Mouse (Mus musculus) limb, embryonic 11.5 days (tissue): ENCODE measurements around the gene Ptcd3. TPM values are rescaled to one million over a fixed set of nuclear protein-coding genes. Genes with fewer than 3 reads are reported as not detected.
"Not testable (repeated sequence)": the region's sequence is repeated elsewhere in the genome, so short reads cannot be mapped to it uniquely, and the experiment has no call there.

ENCODE experiments used
- ATAC-seq: fragments of 200-750 bp; cut with Nextera tagmentation; 2 replicates; pipeline ENCODE4 v1.8.0; 2017; ENCODE audit warnings: low read depth; ENCODE audit not compliant: insufficient number of reproducible peaks, low FRiP score, low TSS enrichment
- DNase-seq: peaks from one replicate; pipeline ENCODE4 v3.0.0-alpha.2; 2015; ENCODE audit warnings: low spot score
- H3K27ac ChIP-seq: fragments of 300-500 bp; sonication (generic); replicated peaks from 2 replicates; pipeline ENCODE4 v1.5.1; 2014; ENCODE audit warnings: low read depth, mild to moderate bottlenecking, low read length
- H3K27me3 ChIP-seq: fragments of 300-500 bp; sonication (generic); 2 replicates; pipeline ENCODE4 v1.6.1; 2014; ENCODE audit warnings: mild to moderate bottlenecking, low read length, mixed read lengths; ENCODE audit not compliant: control insufficient read depth, insufficient read depth
- H3K36me3 ChIP-seq: fragments of 300-500 bp; sonication (generic); 2 replicates; pipeline ENCODE4 v1.6.1; 2014; ENCODE audit warnings: mild to moderate bottlenecking, low read length, moderate library complexity, mixed read lengths; ENCODE audit not compliant: control insufficient read depth, insufficient read depth
- H3K4me1 ChIP-seq: fragments of 300-500 bp; sonication (generic); 2 replicates; pipeline ENCODE4 v1.6.1; 2014; ENCODE audit warnings: low read length, mixed read lengths; ENCODE audit not compliant: control insufficient read depth, insufficient read depth
- H3K4me2 ChIP-seq: fragments of 300-500 bp; sonication (generic); 2 replicates; pipeline ENCODE4 v1.6.1; 2014; ENCODE audit warnings: low read depth, mild to moderate bottlenecking, moderate library complexity; ENCODE audit not compliant: severe bottlenecking
- H3K4me3 ChIP-seq: fragments of 300-500 bp; sonication (generic); 2 replicates; pipeline ENCODE4 v1.5.1; 2014; ENCODE audit warnings: low read depth, low read length
- H3K9ac ChIP-seq: fragments of 300-500 bp; sonication (generic); 2 replicates; pipeline ENCODE4 v1.6.1; 2014; ENCODE audit warnings: mild to moderate bottlenecking, low read length
- H3K9me3 ChIP-seq: fragments of 300-500 bp; sonication (generic); 2 replicates; pipeline ENCODE4 v1.6.1; 2016; ENCODE audit warnings: low read length; ENCODE audit not compliant: control insufficient read depth
- WGBS: fragments of 180-500 bp; shearing (Covaris S2); extraction: QIAGEN DNeasy Blood & Tissue Kit; methylation state at CpG from one replicate; pipeline ENCODE4 v1.1.7; 2014; 5-methylcytosine and 5-hydroxymethylcytosine counted together
- polyA plus RNA-seq: library from polyadenylated mRNA; unstranded; fragments of >200 nt; fragmentation: Nextera tagmentation; extraction: Ambion mirVana; gene quantifications from 2 replicates; pipeline ENCODE4 v1.2.1, GENCODE M21; 2014

Ptcd3 gene
- polyA plus RNA-seq, 1 experiment from 2014 or later: 138 TPM

DNA sequence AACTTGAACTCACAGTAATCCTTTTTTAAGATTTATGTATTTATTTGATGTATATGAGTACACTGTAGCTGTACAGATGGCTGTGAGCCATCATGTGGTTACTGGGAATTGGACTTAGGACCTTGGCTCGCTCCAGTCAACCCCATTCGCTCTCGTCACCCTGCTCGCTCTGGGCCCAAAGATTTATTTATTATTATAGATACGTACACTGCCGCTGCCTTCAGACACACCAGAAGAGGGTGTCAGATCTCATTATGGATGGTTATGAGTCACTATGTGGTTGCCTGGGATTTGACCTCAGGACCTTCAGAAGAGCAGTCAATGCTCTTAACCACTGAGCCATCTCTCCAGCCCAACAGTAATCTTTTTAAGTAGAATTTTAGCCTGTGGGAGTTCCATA lies 61.6 kb downstream of the Ptcd3 start:
- H3K9ac ChIP-seq, H3K27ac ChIP-seq, H3K4me3 ChIP-seq, ATAC-seq, H3K27me3 ChIP-seq, H3K4me2 ChIP-seq, H3K4me1 ChIP-seq, H3K36me3 ChIP-seq, DNase-seq, H3K9me3 ChIP-seq: not testable (repeated sequence)
- WGBS: 95% methylated on average over 6 of the region's 6 CpGs

DNA sequence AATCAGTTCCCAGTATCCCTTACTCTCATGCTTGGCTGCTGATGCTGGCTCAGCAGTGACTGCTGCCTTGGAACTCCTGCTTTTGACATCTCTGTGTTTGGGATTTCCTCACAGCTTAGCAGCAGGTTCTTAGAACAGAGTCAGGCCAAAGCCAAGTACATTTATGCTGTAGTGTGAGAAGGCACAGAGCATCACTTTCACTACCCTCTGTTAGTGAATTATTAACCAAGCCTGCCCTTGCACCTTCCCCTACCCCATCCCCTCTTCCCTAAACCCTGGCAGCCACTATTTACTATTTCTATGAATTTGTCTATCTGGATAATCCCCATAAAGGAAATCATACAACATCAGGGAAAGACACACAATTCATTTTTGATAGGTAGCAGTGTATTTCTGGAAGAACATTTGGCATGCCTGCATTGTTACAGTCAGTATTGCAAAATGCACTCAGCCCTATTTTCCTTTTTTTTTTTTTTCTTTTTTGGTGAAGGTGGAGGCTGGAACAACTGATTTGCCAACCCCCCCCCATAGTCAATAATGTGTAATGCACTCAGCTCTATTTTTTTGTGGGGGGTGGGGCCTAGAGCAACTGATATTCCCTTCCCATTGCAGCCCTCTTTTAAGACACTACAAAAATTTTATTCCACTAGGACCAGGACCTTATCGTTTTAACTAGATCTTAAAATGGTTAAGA lies 67.8 kb downstream of the Ptcd3 start:
- Histone ChIP-seq H3K4me2 (no peak overlapping the region), H3K36me3 (peaks cover 3% of the 10 kb centered on the region), H3K27me3 (no peaks in the 10 kb centered on the region), H3K4me3 (no peak overlapping the region), H3K27ac (no peak overlapping the region), H3K4me1 (no peaks in the 10 kb centered on the region), H3K9ac (no peak overlapping the region), H3K9me3 (no peaks in the 10 kb centered on the region)
- DNase-seq: no peak
- WGBS: 96% methylated on average over 1 of the region's 1 CpGs
- no peak for ATAC-seq

DNA sequence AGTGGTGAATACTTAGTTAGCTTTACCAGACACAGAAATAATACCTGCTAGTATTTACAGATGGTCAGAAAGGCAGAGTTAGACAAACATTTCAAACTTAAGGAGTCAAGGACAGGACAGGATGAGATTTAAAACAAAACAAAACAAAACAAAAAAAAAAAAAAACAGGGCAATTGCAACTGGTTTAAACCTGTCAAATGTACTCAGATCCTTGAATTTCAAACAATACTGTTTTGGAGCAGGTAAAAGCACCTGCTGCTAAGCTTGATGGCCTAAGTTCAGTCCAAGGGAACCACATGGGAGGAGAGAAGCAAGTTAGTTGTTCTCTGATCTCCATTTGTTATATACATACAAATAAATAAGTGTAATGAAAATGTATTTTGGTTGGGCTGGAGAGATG lies 68.7 kb downstream of the Ptcd3 start:
- H3K9me3 ChIP-seq: no peaks in the 10 kb centered on the region
- peaks cover 3% of the 10 kb centered on the region for H3K36me3 ChIP-seq
- no peak for ATAC-seq
- no peak overlapping the region for H3K4me3 ChIP-seq
- no peaks in the 10 kb centered on the region for H3K4me1 ChIP-seq
- H3K27ac ChIP-seq: no peak overlapping the region
- no peaks in the 10 kb centered on the region for H3K27me3 ChIP-seq
- H3K9ac ChIP-seq: no peak overlapping the region
- DNase-seq: no peak
- H3K4me2 ChIP-seq: no peak overlapping the region

DNA sequence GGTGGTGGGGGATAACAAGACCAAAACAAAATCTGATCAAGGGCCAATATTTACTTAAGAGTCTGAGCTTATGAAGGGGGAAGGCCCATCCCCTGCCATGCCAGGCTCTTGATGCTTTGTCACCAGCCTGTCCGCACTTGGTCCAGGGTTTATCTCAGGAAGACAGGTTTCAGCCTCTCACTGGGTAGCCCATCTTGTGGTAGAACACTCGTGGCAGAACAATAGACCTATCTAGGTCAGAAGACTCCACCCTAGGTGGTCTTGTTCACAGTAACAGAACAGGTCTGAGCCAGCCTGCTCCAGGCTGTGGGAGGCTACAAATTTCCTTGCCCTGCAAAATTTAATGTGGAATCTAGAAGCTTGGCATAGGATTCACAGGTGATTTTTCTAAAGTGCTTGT lies 71.7 kb downstream of the Ptcd3 start:
- no peak for DNase-seq
- no peak for ATAC-seq
- Histone ChIP-seq H3K9ac (no peak overlapping the region), H3K4me2 (no peak overlapping the region), H3K4me3 (no peak overlapping the region), H3K4me1 (peaks cover 5% of the 10 kb centered on the region), H3K9me3 (no peaks in the 10 kb centered on the region), H3K36me3 (peaks cover 3% of the 10 kb centered on the region), H3K27ac (no peak overlapping the region), H3K27me3 (no peaks in the 10 kb centered on the region)
- WGBS: 88% methylated on average over 2 of the region's 2 CpGs

DNA sequence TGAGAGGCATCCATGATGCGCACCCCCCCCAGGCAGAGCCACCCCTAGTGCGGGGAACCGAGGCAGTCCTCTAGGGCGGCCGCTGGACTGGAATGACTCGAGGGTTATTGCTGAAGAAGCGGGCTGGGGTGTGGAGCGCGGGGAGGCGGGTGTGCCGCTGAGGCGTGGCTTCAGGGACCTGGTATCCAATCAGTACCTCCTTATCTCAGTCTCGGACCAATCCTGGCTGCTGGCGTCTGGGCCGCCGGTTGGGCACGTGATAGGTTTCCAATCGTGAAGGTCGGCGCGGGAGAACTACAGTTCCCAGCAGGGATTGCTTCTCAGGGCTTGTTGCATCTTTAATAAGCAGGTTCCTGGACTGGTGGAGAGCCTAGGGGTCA lies 77.0 kb downstream of the Ptcd3 start:
- 0% methylated on average over 21 of the region's 21 CpGs for WGBS

DNA sequence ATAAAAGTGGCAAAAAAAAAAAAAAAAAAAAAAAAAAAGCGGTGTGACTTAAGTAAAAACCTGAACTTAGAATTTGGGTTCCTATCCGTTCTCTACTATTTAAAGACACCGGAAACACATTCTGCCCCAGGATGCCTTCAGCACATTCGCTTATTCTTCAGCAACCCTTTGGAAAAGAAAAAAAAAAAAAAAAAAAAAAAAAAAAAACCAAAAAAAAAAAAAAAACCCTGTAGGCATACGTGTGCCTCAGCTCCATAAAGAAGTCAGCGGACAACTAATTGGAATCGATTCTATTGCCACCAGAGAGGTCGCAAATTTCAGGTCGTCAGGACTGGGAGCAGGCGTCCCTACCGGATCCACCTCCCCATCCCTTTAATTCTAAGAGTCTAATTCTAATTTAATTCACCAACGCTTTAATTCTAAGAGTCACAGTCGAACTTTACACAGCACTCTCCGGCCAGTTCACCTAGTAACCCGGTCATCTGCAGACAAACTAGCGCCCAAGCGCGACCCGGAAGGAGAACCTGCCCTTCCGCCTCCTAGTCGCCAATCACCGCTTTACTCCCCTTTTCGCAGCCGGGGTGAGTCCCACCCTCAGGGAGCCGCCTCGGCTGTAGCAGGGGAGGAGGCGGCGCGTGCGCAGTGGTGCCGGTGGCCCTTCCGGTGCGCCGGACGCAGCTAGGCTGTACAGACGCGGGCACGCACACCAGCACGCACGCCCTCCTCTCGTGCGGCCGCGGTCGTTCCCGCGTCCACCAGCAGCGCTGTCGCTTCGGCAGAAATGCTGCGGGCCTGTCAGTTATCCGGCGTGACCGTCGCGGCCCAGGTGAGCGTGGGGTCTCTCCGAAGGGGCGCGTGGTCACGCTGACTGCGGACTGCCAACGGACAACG lies 77.6 kb downstream of the Ptcd3 start, which contains the start of gene Immt:
Gene Immt (plus strand): TSS at position 642 of the 891 bp plus-strand sequence.
- Histone ChIP-seq H3K9ac (peak within 1 kb of the TSS; percentile 86), H3K27ac (peak within 1 kb of the TSS; percentile 75), H3K27me3 (no peaks in the 10 kb centered on the region), H3K4me3 (peak within 1 kb of the TSS; percentile 80), H3K4me2 (peak within 1 kb of the TSS; percentile 64), H3K36me3 (no peaks in the 10 kb centered on the region; the same call in 1 of the 2 replicates), H3K4me1 (peaks cover 5% of the 10 kb centered on the region), H3K9me3 (no peaks in the 10 kb centered on the region)
- ATAC-seq (peak; percentile 99), DNase-seq (peak; percentile 97)
- under 1% methylated on average over 64 of the region's 64 CpGs for WGBS

More for the DNA sequence above, 77.0 kb downstream of the Ptcd3 start:
- ATAC-seq (peak; percentile 97), DNase-seq (peak; percentile 93)
- Histone ChIP-seq H3K4me1 (peaks cover 5% of the 10 kb centered on the region), H3K4me2 (peak overlapping the region; percentile 64), H3K27me3 (no peaks in the 10 kb centered on the region), H3K9me3 (no peaks in the 10 kb centered on the region), H3K4me3 (peak overlapping the region; percentile 80), H3K9ac (peak overlapping the region; percentile 86), H3K36me3 (no peaks in the 10 kb centered on the region; the same call in 1 of the 2 replicates), H3K27ac (peak overlapping the region; percentile 75)

Other genes with a start within 250 kb of the Ptcd3 start
- 8.1 and 8.9 TPM in 2 replicates for gene Reep1, start 201.2 kb downstream of the Ptcd3 start, polyA plus RNA-seq
- gene Mrpl35, start 81.8 kb downstream of the Ptcd3 start, polyA plus RNA-seq: 62.3 and 66.9 TPM in 2 replicates
- 208 and 213 TPM in 2 replicates for gene Immt, start 77.4 kb downstream of the Ptcd3 start, polyA plus RNA-seq
- gene Polr1a, start 303 bp upstream of the Ptcd3 start, polyA plus RNA-seq: 31.0 and 36.1 TPM in 2 replicates
- 27.8 and 33.0 TPM in 2 replicates for gene St3gal5, start 188.8 kb upstream of the Ptcd3 start, polyA plus RNA-seq